Mouse (Mus musculus): ENCODE results near the gene Nr3c2. TPM values are rescaled to one million over a fixed set of nuclear protein-coding genes. Genes with fewer than 3 reads are reported as not detected.

Nr3c2 gene
- 1.6 and 1.8 TPM in 2 replicates for polyA plus RNA-seq (2014; fragmentation: Nextera tagmentation; extraction: Ambion mirVana)

DNA sequence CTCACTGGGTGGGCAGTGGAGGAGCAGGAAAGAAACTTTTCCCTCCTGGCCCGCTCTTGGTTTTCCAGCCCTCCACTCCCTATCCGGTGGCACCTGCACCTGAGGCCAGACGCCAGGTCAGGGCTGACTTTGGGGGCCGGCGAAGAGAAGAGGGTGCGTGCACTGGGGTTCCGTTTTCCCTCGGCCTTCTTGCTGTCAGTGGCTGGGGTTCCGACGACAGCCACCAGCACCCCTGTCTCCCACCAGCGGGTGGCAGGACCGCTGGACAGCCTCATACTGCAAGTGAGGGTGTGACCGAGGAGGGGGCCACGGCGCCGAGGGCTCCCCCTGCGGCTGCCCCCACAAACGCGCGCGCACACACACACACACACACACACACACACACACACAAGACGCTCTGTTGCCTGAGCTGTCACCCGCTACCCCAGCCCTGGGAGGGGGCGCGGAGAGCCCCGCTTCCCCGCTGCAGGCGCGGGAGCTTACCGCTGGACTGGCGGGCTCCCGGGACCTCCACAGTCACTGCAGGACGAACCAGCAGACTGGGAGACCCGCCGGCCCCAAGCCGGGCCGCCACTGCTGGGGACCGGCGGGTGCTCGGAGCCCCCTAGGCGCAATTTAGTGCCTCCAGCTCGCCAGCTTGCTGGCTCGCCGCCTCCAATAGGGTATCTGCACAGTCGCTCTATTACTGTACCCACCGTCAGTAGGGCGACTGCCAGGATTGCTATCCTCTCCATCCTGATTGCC, at the start of gene Nr3c2:
Gene Nr3c2 (plus strand): TSS at position 32 of the 744 bp plus-strand sequence.
- peak within 1 kb of the TSS; percentile 63 for H3K4me3 ChIP-seq (replicated peaks; ENCODE audit: low read depth, low read length)
- no peaks in the 10 kb centered on the region for H3K36me3 ChIP-seq (ENCODE audit: control insufficient read depth, insufficient read depth, low read length)
- H3K27me3 ChIP-seq (ENCODE audit: control insufficient read depth, insufficient read depth, low read length): peaks cover 41% of the 10 kb centered on the region
- peak; percentile 11 for ATAC-seq (ENCODE audit: low FRiP score, low TSS enrichment)
- no peaks in the 10 kb centered on the region for H3K9me3 ChIP-seq (ENCODE audit: control insufficient read depth, low read length)
- no peak within 1 kb of the TSS for H3K27ac ChIP-seq (replicated peaks; ENCODE audit: low read depth, low read length)
- peak; percentile 67 for DNase-seq
- H3K9ac ChIP-seq (replicated peaks; ENCODE audit: low read length): peak within 1 kb of the TSS; percentile 55
- WGBS: under 1% methylated on average over 43 of the region's 47 CpGs
- H3K4me2 ChIP-seq (ENCODE audit: low read length): peak within 1 kb of the TSS; percentile 100
- H3K4me1 ChIP-seq (ENCODE audit: control insufficient read depth, insufficient read depth, low read length): peaks cover 11% of the 10 kb centered on the region

DNA sequence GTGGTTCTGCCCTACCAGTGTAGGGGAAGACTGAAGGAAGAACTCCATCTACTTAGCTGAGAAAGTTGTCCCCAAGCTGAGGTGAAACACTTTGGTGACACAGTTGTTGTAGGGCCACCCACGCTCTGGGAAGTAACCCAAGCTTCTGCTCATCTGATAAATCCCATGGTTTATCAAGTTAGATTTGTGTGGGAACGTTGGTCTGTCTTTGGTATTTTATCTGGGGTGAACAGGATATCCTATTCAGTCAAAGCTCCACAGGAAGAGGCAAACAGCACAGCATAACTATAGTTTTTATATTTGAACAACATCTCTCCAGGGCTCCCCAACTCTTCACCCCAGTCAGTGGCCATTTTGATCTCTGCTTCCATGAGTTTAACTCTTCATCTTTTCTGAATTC, 40.7 kb upstream of the Nr3c2 start:
- DNase-seq (no peak), ATAC-seq (ENCODE audit: low FRiP score, low TSS enrichment) (no peak)
- WGBS: 76% methylated on average over 2 of the region's 2 CpGs
- no peak overlapping the region for H3K4me2 ChIP-seq (ENCODE audit: low read length)
- H3K4me1 ChIP-seq (ENCODE audit: control insufficient read depth, insufficient read depth, low read length): no peaks in the 10 kb centered on the region
- no peaks in the 10 kb centered on the region for H3K27me3 ChIP-seq (ENCODE audit: control insufficient read depth, insufficient read depth, low read length)
- no peak overlapping the region for H3K9ac ChIP-seq (replicated peaks; ENCODE audit: low read length)
- no peaks in the 10 kb centered on the region for H3K36me3 ChIP-seq (ENCODE audit: control insufficient read depth, insufficient read depth, low read length)
- no peaks in the 10 kb centered on the region for H3K9me3 ChIP-seq (ENCODE audit: control insufficient read depth, low read length)
- H3K27ac ChIP-seq (replicated peaks; ENCODE audit: low read depth, low read length): no peak overlapping the region
- H3K4me3 ChIP-seq (replicated peaks; ENCODE audit: low read depth, low read length): no peak overlapping the region

DNA sequence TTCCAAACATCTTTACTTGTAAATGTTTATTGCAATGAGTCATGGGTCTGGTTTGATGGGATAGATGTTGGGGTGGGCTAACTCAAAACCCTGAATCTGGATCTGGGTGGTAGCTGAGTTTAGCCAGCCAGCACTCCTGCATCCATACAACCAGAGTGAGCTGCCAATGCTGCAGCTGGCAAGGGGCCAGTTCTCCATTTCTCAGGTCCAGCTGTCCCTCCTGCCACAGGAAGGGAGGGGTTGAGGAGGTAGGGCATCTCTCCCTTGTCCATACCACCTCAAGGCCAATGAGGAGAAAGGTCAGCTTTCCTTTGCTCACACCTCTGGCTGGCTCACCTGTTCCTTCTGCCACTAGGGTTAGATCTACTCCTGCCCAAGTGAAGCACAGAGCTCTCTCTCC, 39.5 kb upstream of the Nr3c2 start:
- no peaks in the 10 kb centered on the region for H3K36me3 ChIP-seq (ENCODE audit: control insufficient read depth, insufficient read depth, low read length)
- no peak overlapping the region for H3K4me3 ChIP-seq (replicated peaks; ENCODE audit: low read depth, low read length)
- DNase-seq: peak; percentile 2
- H3K27me3 ChIP-seq (ENCODE audit: control insufficient read depth, insufficient read depth, low read length): no peaks in the 10 kb centered on the region
- no peaks in the 10 kb centered on the region for H3K4me1 ChIP-seq (ENCODE audit: control insufficient read depth, insufficient read depth, low read length)
- no peak overlapping the region for H3K4me2 ChIP-seq (ENCODE audit: low read length)
- no peak for ATAC-seq (ENCODE audit: low FRiP score, low TSS enrichment)
- no peak overlapping the region for H3K27ac ChIP-seq (replicated peaks; ENCODE audit: low read depth, low read length)
- H3K9ac ChIP-seq (replicated peaks; ENCODE audit: low read length): no peak overlapping the region
- no peaks in the 10 kb centered on the region for H3K9me3 ChIP-seq (ENCODE audit: control insufficient read depth, low read length)

DNA sequence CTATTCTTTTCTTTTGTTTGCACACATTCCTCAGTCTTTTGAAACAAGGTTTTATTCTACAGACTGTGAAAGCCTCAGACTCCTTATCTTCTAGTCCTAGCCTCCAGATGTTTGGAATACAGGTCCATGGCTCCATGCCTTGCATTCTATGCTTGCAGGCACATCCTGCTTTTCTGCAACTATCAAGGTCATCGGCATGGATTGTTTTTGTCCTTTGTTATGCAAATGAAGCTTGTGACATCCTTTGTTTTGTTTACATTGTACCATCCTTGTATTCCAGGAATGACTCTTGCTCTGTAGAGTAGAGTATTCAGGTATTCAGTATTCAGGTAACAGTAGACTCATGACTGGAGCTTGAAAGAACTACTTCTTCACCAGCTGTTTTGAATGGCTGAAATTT, 36.2 kb upstream of the Nr3c2 start:
- no peak for ATAC-seq (ENCODE audit: low FRiP score, low TSS enrichment)
- no peak overlapping the region for H3K9ac ChIP-seq (replicated peaks; ENCODE audit: low read length)
- H3K9me3 ChIP-seq (ENCODE audit: control insufficient read depth, low read length): no peaks in the 10 kb centered on the region
- no peak overlapping the region for H3K27ac ChIP-seq (replicated peaks; ENCODE audit: low read depth, low read length)
- no peak overlapping the region for H3K4me3 ChIP-seq (replicated peaks; ENCODE audit: low read depth, low read length)
- 76% methylated on average over 1 of the region's 1 CpGs for WGBS
- no peaks in the 10 kb centered on the region for H3K4me1 ChIP-seq (ENCODE audit: control insufficient read depth, insufficient read depth, low read length)
- no peaks in the 10 kb centered on the region for H3K36me3 ChIP-seq (ENCODE audit: control insufficient read depth, insufficient read depth, low read length)
- no peak overlapping the region for H3K4me2 ChIP-seq (ENCODE audit: low read length)
- H3K27me3 ChIP-seq (ENCODE audit: control insufficient read depth, insufficient read depth, low read length): no peaks in the 10 kb centered on the region
- DNase-seq: no peak

DNA sequence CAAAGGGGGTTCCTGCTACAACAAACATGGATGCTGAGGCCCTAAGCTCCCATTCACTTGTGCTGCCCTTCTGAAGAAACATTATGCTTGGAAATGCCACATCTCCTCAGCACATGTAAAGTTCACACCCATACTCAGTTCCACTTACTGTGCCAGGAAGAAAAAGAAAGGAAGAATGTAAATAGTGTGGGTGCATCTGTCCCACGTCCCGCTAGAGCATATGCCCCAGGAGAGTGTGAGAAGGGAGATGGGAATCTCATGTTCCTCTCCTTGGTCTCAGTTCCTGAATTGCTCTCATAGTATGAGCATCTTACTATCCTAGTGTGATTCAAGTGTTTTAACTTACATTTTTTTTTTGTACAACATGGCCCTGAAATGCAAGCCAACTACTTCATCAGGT, 22.4 kb upstream of the Nr3c2 start:
- Histone ChIP-seq H3K36me3 (ENCODE audit: control insufficient read depth, insufficient read depth, low read length) (no peaks in the 10 kb centered on the region), H3K4me2 (ENCODE audit: low read length) (no peak overlapping the region), H3K27me3 (ENCODE audit: control insufficient read depth, insufficient read depth, low read length) (no peaks in the 10 kb centered on the region), H3K9ac (replicated peaks; ENCODE audit: low read length) (no peak overlapping the region), H3K27ac (replicated peaks; ENCODE audit: low read depth, low read length) (no peak overlapping the region), H3K9me3 (ENCODE audit: control insufficient read depth, low read length) (no peaks in the 10 kb centered on the region), H3K4me1 (ENCODE audit: control insufficient read depth, insufficient read depth, low read length) (no peaks in the 10 kb centered on the region), H3K4me3 (replicated peaks; ENCODE audit: low read depth, low read length) (no peak overlapping the region)
- no peak for ATAC-seq (ENCODE audit: low FRiP score, low TSS enrichment)
- DNase-seq: no peak
- WGBS: 96% methylated on average over 2 of the region's 2 CpGs

DNA sequence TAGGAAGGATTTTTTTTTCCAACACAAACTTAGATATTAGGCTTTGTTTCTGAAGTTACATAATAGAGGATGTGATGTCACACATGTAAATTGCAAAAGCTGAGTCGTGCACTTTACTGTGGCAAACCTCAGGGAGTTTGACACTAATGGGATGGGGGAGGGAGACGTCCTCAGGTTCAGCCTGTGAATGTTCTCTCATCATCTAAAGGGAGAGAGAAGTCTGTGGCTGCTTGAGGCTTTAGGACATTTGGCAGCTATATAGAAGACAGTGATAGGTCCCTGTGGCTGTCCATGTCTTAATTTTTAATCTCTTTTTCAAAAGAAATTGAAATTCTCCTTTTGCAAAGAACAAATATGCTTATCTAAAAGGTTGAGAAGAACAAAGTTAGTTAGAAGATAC, 2.2 kb upstream of the Nr3c2 start:
- WGBS: 0% methylated on average over 2 of the region's 2 CpGs
- peaks cover 24% of the 10 kb centered on the region for H3K27me3 ChIP-seq (ENCODE audit: control insufficient read depth, insufficient read depth, low read length)
- H3K9ac ChIP-seq (replicated peaks; ENCODE audit: low read length): no peak overlapping the region
- peaks cover 7% of the 10 kb centered on the region for H3K4me1 ChIP-seq (ENCODE audit: control insufficient read depth, insufficient read depth, low read length)
- no peak overlapping the region for H3K4me3 ChIP-seq (replicated peaks; ENCODE audit: low read depth, low read length)
- no peak overlapping the region for H3K27ac ChIP-seq (replicated peaks; ENCODE audit: low read depth, low read length)
- ATAC-seq (ENCODE audit: low FRiP score, low TSS enrichment): no peak
- H3K36me3 ChIP-seq (ENCODE audit: control insufficient read depth, insufficient read depth, low read length): no peaks in the 10 kb centered on the region
- H3K9me3 ChIP-seq (ENCODE audit: control insufficient read depth, low read length): no peaks in the 10 kb centered on the region; the same call in 1 of the 2 replicates
- no peak for DNase-seq
- H3K4me2 ChIP-seq (ENCODE audit: low read length): no peak overlapping the region

DNA sequence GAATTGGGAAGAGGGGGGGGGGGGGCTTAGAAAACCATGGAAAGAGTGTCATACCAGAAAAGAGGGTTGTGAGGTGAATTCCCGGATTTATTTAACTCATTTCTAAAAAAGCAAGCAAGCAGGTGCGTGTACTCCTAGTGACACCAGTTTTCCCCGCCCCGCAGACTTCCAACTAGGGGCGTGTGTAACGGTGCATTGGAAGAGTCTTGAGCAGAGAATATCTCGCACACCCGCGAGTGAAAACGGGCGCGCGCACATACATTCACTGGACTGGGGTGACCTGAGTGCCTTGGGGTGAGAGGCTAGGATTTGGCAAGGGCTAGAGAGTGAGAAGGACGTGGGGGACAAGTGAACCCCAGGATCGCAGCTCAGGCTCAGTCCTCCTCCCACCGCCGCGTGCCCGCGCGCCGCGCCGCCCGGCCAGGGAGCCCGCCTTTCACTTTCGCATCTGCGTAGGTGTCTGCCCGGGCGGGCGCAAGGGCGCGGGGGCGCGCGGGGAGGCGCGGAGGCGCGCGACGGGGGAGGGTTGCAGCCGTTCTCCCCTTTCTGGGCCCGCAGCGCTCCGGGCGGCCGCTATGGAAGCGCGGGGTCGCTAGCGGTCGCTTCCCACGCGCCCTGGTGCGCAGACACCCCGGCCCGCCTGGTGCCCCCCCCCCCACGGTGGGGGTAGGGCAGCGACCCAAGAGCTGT, 376 bp upstream of the Nr3c2 start:
- Histone ChIP-seq H3K9me3 (ENCODE audit: control insufficient read depth, low read length) (no peaks in the 10 kb centered on the region), H3K4me1 (ENCODE audit: control insufficient read depth, insufficient read depth, low read length) (peaks cover 11% of the 10 kb centered on the region), H3K4me2 (ENCODE audit: low read length) (peak overlapping the region; percentile 100), H3K4me3 (replicated peaks; ENCODE audit: low read depth, low read length) (peak overlapping the region; percentile 63), H3K27ac (replicated peaks; ENCODE audit: low read depth, low read length) (no peak overlapping the region), H3K36me3 (ENCODE audit: control insufficient read depth, insufficient read depth, low read length) (no peaks in the 10 kb centered on the region), H3K27me3 (ENCODE audit: control insufficient read depth, insufficient read depth, low read length) (peaks cover 41% of the 10 kb centered on the region), H3K9ac (replicated peaks; ENCODE audit: low read length) (peak overlapping the region; percentile 55)
- DNase-seq (peak; percentile 83), ATAC-seq (ENCODE audit: low FRiP score, low TSS enrichment) (peak; percentile 41)
- WGBS: under 1% methylated on average over 59 of the region's 60 CpGs

DNA sequence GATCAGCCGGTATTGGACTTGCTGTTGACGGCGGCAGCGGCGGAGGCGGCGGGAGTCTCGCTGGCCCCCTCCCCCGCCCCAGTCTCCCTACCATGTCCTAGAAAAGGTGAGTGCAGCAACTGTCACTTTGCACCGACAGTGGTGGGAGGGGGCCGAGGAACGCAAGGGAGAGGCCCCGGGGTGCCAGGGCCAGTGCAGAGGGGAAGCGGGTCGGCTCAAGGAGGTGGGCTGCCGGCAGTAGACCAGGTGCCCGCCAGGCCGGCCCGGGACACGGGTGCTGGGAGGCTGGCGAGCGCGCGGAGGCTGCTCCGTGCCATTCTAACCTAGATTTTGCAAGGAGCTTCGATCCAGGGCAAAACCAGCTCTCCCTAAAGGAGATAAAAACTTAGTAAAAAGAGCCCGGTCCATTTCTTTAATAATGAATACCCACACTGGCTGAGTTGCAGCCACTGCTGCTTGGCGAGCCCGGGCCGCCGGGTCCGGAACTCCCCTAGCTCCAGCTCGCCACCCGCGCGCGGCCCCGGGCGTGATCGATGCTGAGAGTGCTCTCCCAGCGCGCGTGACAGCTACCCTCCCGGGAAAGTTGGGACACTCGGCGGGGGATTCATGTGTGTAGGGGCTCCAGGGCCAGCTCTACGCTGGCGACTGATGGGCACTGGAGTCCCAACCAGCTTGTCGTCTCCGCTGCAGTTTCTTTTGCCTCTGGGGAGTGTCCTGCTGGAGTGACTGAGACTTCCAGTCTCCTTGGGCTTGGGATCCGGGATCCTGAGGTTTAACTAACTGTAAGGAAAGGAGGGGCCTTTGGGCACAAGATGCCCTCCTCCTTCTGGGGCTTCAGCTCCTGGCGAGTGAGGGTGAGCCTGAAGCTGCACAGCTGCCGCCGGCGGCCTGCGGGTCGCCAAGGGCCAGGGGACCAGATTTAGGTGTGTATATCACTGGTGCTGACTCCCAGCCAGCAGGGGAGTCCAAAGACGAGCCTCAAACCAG, 1.2 kb downstream of the Nr3c2 start:
- peaks cover 41% of the 10 kb centered on the region for H3K27me3 ChIP-seq (ENCODE audit: control insufficient read depth, insufficient read depth, low read length)
- H3K9ac ChIP-seq (replicated peaks; ENCODE audit: low read length): peak overlapping the region; percentile 55
- DNase-seq (peak; percentile 59), ATAC-seq (ENCODE audit: low FRiP score, low TSS enrichment) (no peak)
- WGBS: under 1% methylated on average over 58 of the region's 58 CpGs
- H3K4me2 ChIP-seq (ENCODE audit: low read length): peak overlapping the region; percentile 100
- peak overlapping the region; percentile 63 for H3K4me3 ChIP-seq (replicated peaks; ENCODE audit: low read depth, low read length)
- no peaks in the 10 kb centered on the region for H3K9me3 ChIP-seq (ENCODE audit: control insufficient read depth, low read length)
- H3K27ac ChIP-seq (replicated peaks; ENCODE audit: low read depth, low read length): no peak overlapping the region
- no peaks in the 10 kb centered on the region for H3K36me3 ChIP-seq (ENCODE audit: control insufficient read depth, insufficient read depth, low read length)
- H3K4me1 ChIP-seq (ENCODE audit: control insufficient read depth, insufficient read depth, low read length): peaks cover 11% of the 10 kb centered on the region

Measured in midbrain, embryonic 14.5 days (tissue).